Mouse (Mus musculus): Measurements from ENCODE around the gene Ano1. TPM values are rescaled to one million over a fixed set of nuclear protein-coding genes. Genes with fewer than 3 reads are reported as not detected.

Gene Ano1
- 0.23 TPM for polyA plus RNA-seq (2017; shearing (Covaris generic))

GRCm38 (mm10) chr7:144751833-144752232 is at the start of gene Ano1:
Gene Ano1, minus strand, starts transcription at chr7:144751974.

GRCm38 (mm10) chr7:144582284-144582980 is 169.3 kb downstream of the Ano1 start, which contains the start of gene Fadd:
Gene Fadd, minus strand, starts transcription at chr7:144582463.

GRCm38 (mm10) chr7:144553237-144554122 is 198.3 kb downstream of the Ano1 start, which contains the start of gene Ppfia1:
Gene Ppfia1, minus strand, starts transcription at chr7:144553729.

Other genes with a start within 250 kb of the Ano1 start
- gene Ppfia1, start 198.2 kb downstream of the Ano1 start, polyA plus RNA-seq (2017; shearing (Covaris generic)), result 86.2 TPM
- gene Fadd, start 169.5 kb downstream of the Ano1 start, polyA plus RNA-seq (2017; shearing (Covaris generic)), result 2.8 TPM
- gene Fgf3, start 86.1 kb upstream of the Ano1 start, polyA plus RNA-seq (2017; shearing (Covaris generic)), result not detected
- gene Fgf4, start 95.4 kb upstream of the Ano1 start, polyA plus RNA-seq (2017; shearing (Covaris generic)), result 0.60 TPM
- gene Fgf15, start 144.6 kb upstream of the Ano1 start, polyA plus RNA-seq (2017; shearing (Covaris generic)), result not detected
- gene LTO1, start 163.1 kb upstream of the Ano1 start, polyA plus RNA-seq (2017; shearing (Covaris generic)), result 15.8 TPM
- 0.43 TPM for gene Ccnd1, start 188.0 kb upstream of the Ano1 start, polyA plus RNA-seq (2017; shearing (Covaris generic))